Mouse (Mus musculus): ENCODE data around the gene Fam129a. TPM values are rescaled to one million over a fixed set of nuclear protein-coding genes. Genes with fewer than 3 reads are reported as not detected.
A peak's percentile ranks its signal among the peaks of the same experiment; 100 is the strongest.

Fam129a gene
- 1.9 and 2.5 TPM in 2 replicates for polyA plus RNA-seq (2015; fragmentation: Nextera tagmentation; extraction: Ambion mirVana)

DNA sequence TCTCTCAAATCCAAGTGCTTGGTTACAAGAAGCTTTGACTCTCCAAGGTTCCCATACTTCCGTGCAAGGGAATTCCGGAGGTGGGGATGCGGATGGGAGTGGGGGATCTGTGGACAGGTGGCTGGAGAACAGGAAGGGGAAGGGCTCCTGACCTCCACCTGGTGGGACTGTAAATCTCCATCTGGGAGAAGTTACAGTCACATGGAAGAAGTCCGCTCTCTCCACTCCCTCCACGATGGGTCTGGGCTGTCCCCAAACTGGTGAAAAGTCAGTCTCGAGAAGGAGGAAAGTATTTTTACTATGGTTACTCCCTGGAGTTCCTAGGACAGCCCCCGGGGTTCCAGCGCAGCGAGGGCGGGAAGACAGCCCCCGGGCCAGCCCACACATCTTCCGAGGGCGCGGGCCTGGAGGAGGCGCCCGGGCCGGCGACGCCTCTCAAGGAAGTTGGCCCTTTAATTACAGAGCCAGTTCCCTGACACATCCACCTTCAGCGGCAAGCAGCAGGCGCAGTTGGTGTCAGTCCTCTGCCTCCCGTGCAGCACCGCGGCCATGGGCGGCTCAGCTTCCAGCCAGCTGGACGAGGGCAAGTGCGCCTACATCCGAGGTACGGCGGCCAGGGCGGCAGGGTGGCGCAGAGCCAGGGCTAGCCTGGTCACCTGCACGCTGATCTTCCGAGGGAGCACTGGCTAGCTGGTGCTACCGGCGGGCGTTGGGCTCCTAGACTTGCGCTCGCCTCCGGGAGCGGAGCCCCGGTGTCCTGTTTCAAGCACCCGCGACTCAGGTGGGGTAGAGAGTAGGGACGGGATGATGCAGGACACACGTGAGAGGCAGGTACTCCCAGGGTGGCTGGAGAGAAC lies at the start of gene Fam129a:
Gene Fam129a (plus strand): TSS at position 206 of the 857 bp plus-strand sequence.
- H3K27ac ChIP-seq, result no peak within 1 kb of the TSS
- H3K4me2 ChIP-seq, result peak within 1 kb of the TSS; percentile 77
- 4% methylated on average over 46 of the region's 46 CpGs for WGBS
- peak within 1 kb of the TSS; percentile 69 for H3K9ac ChIP-seq
- H3K27me3 ChIP-seq, result peaks cover 39% of the 10 kb centered on the region
- no peaks in the 10 kb centered on the region for H3K36me3 ChIP-seq
- no peaks in the 10 kb centered on the region for H3K9me3 ChIP-seq
- ATAC-seq (ENCODE audit: low FRiP score), result peak; percentile 80
- peak within 1 kb of the TSS; percentile 44 for H3K4me3 ChIP-seq
- H3K4me1 ChIP-seq (replicated peaks), result peaks cover 11% of the 10 kb centered on the region

DNA sequence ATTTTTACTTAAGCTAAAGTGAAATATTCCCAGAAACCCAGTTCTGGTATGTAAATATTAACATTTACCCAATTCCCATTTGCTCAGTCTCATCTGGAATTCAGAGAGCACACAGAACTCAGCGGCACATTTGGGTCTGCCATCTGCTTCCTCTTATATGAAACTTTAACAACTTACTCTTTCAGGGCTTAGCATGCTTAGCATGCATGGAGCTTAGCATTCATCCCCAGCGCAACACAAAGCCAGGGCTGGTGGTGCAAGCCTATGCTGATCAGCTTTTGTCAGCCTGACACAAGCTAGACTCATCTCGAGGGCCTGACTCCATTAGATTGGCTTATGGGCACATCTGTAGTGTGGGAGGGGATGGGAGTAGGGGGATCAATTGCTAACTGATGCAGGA lies 44.3 kb upstream of the Fam129a start:
- no peaks in the 10 kb centered on the region for H3K36me3 ChIP-seq
- no peak overlapping the region for H3K27ac ChIP-seq
- no peak overlapping the region for H3K4me3 ChIP-seq
- H3K27me3 ChIP-seq, result no peaks in the 10 kb centered on the region
- H3K9ac ChIP-seq, result no peak overlapping the region
- H3K9me3 ChIP-seq, result no peaks in the 10 kb centered on the region
- no peak overlapping the region for H3K4me2 ChIP-seq
- WGBS, result 71% methylated on average over 3 of the region's 3 CpGs
- ATAC-seq (ENCODE audit: low FRiP score), result no peak
- H3K4me1 ChIP-seq (replicated peaks), result no peaks in the 10 kb centered on the region

DNA sequence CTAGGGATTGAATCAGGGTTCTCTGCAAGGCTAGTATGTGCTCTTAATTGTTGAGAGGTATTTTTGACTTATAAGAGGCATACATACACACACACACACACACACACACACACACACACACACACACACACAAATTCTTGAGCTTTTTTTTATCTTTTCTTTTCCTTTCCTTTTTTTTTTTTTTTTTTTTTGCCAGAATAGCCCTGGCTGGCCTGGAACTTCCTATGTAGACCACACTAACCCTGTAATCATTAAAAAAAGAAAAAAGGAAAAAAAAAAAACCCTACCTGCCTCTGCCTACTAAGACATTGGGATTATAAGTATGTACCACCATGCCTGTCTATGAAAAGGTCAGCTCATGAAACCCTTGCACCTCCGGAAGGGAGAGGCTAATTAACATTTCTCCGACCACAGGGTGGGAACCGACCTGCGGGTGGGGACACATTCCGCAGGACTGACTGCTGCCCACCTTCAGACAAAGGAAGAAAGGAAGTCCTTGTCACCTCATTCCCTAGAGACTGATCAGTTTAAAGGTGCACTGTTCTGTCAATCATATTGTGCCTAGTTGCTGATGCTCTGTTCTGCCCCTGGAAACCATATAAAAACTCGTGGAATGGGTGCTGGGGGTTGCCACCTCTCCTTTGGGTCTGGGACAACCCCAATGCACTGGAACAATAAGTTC lies 27.0 kb upstream of the Fam129a start:
- H3K36me3 ChIP-seq, result no peaks in the 10 kb centered on the region
- 83% methylated on average over 6 of the region's 6 CpGs for WGBS
- no peak for ATAC-seq (ENCODE audit: low FRiP score)

DNA sequence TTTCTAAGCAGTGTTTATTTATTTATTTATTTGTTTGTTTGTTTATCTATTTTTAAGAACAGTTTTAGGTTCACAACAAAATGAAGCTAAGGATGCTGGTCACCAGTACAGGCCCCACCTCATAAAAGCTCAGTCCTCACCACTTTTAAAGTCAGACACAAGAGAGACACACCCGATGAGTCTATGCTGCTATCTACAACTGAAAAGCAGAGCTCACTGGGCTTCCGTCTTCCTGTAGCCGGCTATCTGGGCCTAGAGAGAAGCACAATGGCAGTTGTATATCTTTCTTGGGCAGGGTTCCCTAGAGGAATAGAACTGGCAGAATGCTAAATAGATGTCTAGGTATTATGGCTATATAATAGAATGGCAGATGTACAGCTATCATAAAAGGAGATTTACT lies 26.4 kb upstream of the Fam129a start:
- no peak for ATAC-seq (ENCODE audit: low FRiP score)
- Histone ChIP-seq H3K36me3 (no peaks in the 10 kb centered on the region), H3K4me1 (replicated peaks) (no peaks in the 10 kb centered on the region), H3K9me3 (no peaks in the 10 kb centered on the region), H3K27me3 (no peaks in the 10 kb centered on the region), H3K27ac (no peak overlapping the region), H3K4me2 (no peak overlapping the region), H3K4me3 (no peak overlapping the region), H3K9ac (no peak overlapping the region)
- WGBS, result 86% methylated on average over 3 of the region's 3 CpGs

More for the DNA sequence above, 27.0 kb upstream of the Fam129a start:
- H3K4me2 ChIP-seq, result no peak overlapping the region
- H3K9me3 ChIP-seq, result no peaks in the 10 kb centered on the region
- H3K9ac ChIP-seq, result no peak overlapping the region
- H3K27ac ChIP-seq, result no peak overlapping the region
- H3K4me3 ChIP-seq, result no peak overlapping the region
- no peaks in the 10 kb centered on the region for H3K27me3 ChIP-seq
- H3K4me1 ChIP-seq (replicated peaks), result no peaks in the 10 kb centered on the region

DNA sequence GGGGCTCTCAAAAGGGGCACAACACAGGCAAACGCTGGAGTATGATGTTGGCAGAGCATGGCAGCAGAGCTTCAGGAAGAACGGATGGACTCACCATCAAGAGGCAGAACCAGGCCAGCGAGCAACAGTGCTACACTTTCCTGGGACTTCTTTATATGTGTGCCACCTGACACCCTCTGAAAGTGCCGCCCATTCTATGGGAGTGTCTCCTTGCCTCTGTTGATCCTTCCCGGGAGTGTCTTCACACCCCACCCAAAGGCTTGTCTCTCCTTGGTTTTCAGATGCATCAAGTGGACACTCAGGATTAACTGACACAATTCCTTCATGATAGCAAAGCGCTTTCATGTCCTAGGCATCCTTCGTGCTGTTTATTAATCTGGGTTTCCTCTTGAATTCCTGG lies 25.4 kb upstream of the Fam129a start:
- H3K9ac ChIP-seq, result no peak overlapping the region
- H3K27me3 ChIP-seq, result no peaks in the 10 kb centered on the region
- H3K4me2 ChIP-seq, result no peak overlapping the region
- no peak for ATAC-seq (ENCODE audit: low FRiP score)
- no peaks in the 10 kb centered on the region for H3K36me3 ChIP-seq
- WGBS, result 88% methylated on average over 7 of the region's 7 CpGs
- no peak overlapping the region for H3K4me3 ChIP-seq
- H3K4me1 ChIP-seq (replicated peaks), result no peaks in the 10 kb centered on the region
- H3K27ac ChIP-seq, result no peak overlapping the region
- H3K9me3 ChIP-seq, result no peaks in the 10 kb centered on the region

DNA sequence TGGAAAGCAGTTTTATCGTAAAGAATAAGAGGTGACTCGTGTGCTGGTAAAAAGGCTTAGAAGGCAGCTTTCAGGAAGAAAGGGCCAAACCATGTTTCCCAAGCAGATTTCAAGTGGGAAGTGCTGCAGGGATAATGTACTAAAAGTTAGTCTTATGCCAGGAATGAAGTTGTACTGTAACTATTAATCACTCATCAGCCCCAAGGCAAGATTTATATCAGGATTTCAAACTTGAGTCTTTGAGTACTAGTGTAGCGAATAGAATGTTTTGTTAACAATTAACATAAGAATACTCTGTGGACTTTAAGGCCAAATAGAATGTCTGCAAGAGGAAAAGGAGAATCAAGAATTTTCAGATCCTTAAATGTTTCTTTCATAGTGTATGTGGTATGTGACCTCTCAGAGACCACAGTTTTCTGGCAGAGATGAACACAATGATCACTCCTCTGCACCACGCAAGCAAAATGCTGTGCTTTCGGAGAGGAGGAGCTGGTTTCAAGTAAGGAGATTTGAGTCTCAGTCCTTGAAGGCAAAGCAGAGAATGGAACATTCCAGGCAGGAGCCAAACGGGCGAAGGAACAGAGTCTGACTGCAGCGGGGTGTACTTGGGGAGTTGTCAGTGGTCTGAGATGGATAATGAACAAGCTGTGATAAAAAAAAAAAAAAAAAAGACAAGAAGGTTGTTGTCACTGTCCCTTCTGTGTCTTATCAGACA lies 21.9 kb upstream of the Fam129a start:
- no peak overlapping the region for H3K4me3 ChIP-seq
- no peaks in the 10 kb centered on the region for H3K36me3 ChIP-seq
- H3K27ac ChIP-seq, result no peak overlapping the region
- WGBS, result 75% methylated on average over 8 of the region's 8 CpGs
- no peak for ATAC-seq (ENCODE audit: low FRiP score)
- no peaks in the 10 kb centered on the region for H3K9me3 ChIP-seq
- H3K9ac ChIP-seq, result no peak overlapping the region
- no peak overlapping the region for H3K4me2 ChIP-seq
- H3K4me1 ChIP-seq (replicated peaks), result peaks cover 10% of the 10 kb centered on the region
- no peaks in the 10 kb centered on the region for H3K27me3 ChIP-seq

DNA sequence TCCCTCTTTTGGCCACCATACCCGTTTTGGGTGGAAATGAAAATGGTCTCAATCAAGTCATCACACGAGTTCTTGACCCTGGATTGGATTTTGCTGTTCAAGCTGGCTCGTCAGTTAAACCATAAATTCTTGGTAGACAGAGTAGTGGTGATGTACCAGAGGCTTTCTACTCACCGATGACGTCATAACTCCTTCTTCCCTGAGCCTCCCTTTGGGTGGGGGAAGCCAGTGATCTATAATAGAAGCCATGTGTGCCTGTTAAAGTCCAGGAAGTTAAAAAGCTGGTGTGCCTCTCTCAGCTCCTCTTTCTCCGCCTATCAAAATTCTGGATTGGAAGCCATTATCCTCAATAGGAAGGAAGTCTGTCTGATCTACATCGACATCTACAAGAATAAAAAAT lies 21.2 kb upstream of the Fam129a start:
- no peak overlapping the region for H3K4me2 ChIP-seq
- no peaks in the 10 kb centered on the region for H3K36me3 ChIP-seq
- H3K4me3 ChIP-seq, result no peak overlapping the region
- H3K9ac ChIP-seq, result no peak overlapping the region
- no peaks in the 10 kb centered on the region for H3K27me3 ChIP-seq
- H3K4me1 ChIP-seq (replicated peaks), result peaks cover 10% of the 10 kb centered on the region
- no peak overlapping the region for H3K27ac ChIP-seq
- 82% methylated on average over 7 of the region's 7 CpGs for WGBS
- no peak for ATAC-seq (ENCODE audit: low FRiP score)
- no peaks in the 10 kb centered on the region for H3K9me3 ChIP-seq

DNA sequence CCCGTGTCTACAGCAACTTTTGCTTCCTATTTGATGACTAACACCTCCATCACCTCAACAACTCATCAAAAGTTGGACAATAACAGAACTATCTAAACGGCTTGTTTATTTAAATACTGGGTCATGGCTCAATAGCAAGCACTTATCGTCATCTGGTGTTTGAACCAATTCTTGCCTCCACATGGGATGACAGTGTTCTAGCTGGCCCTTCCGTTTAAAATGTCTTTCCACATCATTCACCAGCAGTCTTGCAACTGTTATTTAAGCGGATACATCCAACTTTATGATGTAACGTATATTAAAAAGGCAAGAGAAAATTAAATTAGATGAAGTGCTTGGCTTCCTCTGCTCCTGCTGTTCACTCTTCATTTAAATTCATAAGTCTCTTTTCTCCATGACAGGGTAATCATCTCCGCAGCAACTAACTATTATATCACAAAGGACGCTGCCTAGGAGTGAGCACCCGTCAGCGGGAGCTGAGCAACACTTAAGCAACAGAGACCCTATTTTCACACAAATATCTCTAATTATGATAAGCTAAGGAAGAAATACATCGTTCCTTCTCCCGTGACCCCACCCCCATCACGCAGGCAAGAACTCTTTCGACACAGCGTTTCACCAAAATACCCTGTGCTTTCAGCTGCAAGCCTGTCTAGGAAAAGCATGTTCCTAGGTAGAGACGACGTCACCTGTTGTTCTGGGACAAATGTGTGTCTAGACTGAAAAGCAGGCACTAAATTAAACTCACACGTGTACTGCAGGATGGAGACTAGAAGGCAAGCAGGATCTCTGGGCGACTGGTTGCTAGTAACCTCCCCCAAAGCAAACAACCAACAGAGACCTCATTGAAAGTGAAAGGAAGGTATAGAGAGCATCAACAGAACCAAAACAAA lies 20.2 kb upstream of the Fam129a start:
- H3K36me3 ChIP-seq, result no peaks in the 10 kb centered on the region
- peaks cover 10% of the 10 kb centered on the region for H3K4me1 ChIP-seq (replicated peaks)
- no peak overlapping the region for H3K9ac ChIP-seq
- H3K9me3 ChIP-seq, result no peaks in the 10 kb centered on the region
- H3K4me2 ChIP-seq, result 0 out of 2 replicates have a peak overlapping the region, but pooled peaks have one; percentile 23
- H3K27ac ChIP-seq, result no peak overlapping the region
- no peaks in the 10 kb centered on the region for H3K27me3 ChIP-seq
- WGBS, result 36% methylated on average over 19 of the region's 19 CpGs
- ATAC-seq (ENCODE audit: low FRiP score), result 0 out of 2 replicates have a peak, but pooled peaks have one; percentile 43
- no peak overlapping the region for H3K4me3 ChIP-seq

DNA sequence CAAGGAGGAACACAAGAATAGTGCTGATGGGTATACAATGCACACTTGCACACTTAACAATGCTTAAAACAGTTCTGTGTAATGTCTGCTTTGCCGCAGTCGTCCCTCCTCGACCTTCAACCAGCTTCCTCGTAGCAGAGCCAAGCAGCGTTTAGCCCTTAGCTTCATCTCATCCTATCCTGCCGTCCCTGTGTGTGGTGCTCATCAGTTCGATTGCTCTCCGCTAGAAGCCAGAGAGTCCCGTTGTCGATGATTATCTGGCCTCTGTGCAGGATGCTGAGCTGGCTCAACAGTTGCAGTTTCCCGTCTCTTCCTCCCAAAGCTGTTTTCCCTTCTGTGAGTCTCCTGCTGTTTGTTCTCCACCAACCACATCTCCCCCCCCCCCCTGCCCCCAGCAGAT lies 10.4 kb upstream of the Fam129a start:
- H3K27ac ChIP-seq, result no peak overlapping the region
- H3K4me2 ChIP-seq, result no peak overlapping the region
- no peak overlapping the region for H3K9ac ChIP-seq
- ATAC-seq (ENCODE audit: low FRiP score), result no peak
- WGBS, result 69% methylated on average over 11 of the region's 11 CpGs
- H3K4me1 ChIP-seq (replicated peaks), result peaks cover 4% of the 10 kb centered on the region; the same call in 1 of the 2 replicates
- H3K36me3 ChIP-seq, result no peaks in the 10 kb centered on the region
- H3K4me3 ChIP-seq, result no peak overlapping the region
- no peaks in the 10 kb centered on the region for H3K9me3 ChIP-seq
- H3K27me3 ChIP-seq, result no peaks in the 10 kb centered on the region

DNA sequence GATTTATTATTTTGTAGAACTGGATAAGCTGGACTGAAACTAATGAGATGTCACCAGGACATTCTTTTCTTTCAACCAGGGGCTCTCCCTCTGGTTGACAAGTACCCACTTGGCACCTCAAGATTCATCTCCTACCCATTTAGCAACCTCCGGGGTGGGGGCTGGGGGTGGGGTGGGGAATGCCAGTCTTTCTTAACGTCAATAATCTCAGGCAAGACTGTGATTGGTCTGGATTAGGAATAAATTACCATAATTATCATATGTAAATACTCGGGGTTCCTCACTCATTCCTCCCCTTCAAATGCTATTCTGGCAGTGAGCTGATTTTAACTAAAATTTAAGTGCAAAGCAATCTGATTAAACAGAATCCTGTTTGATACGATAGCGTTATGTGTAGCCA lies 7.6 kb upstream of the Fam129a start:
- H3K9ac ChIP-seq, result no peak overlapping the region
- H3K27me3 ChIP-seq, result no peaks in the 10 kb centered on the region
- no peak overlapping the region for H3K4me2 ChIP-seq
- H3K9me3 ChIP-seq, result no peaks in the 10 kb centered on the region
- no peak overlapping the region for H3K27ac ChIP-seq
- no peak for ATAC-seq (ENCODE audit: low FRiP score)
- WGBS, result 52% methylated on average over 5 of the region's 5 CpGs
- no peaks in the 10 kb centered on the region for H3K36me3 ChIP-seq
- H3K4me3 ChIP-seq, result no peak overlapping the region
- peaks cover 4% of the 10 kb centered on the region; the same call in 1 of the 2 replicates for H3K4me1 ChIP-seq (replicated peaks)

DNA sequence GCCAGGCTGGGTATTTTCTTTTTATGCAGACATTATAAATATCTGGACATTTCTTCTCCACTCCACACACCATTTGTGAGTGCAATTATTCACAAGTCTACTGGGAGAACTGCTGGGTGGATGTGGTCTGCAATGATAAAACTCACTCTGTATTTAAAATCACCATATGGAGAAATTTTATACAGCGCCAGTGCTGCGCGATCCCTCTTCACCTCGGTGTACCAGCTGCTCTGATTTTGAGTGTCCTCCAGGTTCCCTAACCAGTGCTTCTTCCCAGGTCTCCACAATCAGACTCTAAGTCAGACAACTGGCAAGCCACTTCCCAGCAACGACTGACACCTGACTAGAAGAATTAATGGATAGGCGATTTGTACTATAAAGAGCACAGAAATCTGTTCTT lies 7.1 kb upstream of the Fam129a start:
- Histone ChIP-seq H3K4me1 (replicated peaks) (peaks cover 4% of the 10 kb centered on the region; the same call in 1 of the 2 replicates), H3K9ac (no peak overlapping the region), H3K36me3 (no peaks in the 10 kb centered on the region), H3K27ac (no peak overlapping the region), H3K4me2 (no peak overlapping the region), H3K4me3 (no peak overlapping the region), H3K27me3 (no peaks in the 10 kb centered on the region), H3K9me3 (no peaks in the 10 kb centered on the region)
- 53% methylated on average over 6 of the region's 6 CpGs for WGBS
- ATAC-seq (ENCODE audit: low FRiP score), result 0 out of 2 replicates have a peak, but pooled peaks have one; percentile 46
